Mouse (Mus musculus): ENCODE data around the gene Rars. TPM values are rescaled to one million over a fixed set of nuclear protein-coding genes. Genes with fewer than 3 reads are reported as not detected.
"Not testable (repeated sequence)": the region's sequence is repeated elsewhere in the genome, so short reads cannot be mapped to it uniquely, and the experiment has no call there.

Rars gene
- polyA plus RNA-seq, 1 experiment from 2014 or later: 88.4 TPM

DNA sequence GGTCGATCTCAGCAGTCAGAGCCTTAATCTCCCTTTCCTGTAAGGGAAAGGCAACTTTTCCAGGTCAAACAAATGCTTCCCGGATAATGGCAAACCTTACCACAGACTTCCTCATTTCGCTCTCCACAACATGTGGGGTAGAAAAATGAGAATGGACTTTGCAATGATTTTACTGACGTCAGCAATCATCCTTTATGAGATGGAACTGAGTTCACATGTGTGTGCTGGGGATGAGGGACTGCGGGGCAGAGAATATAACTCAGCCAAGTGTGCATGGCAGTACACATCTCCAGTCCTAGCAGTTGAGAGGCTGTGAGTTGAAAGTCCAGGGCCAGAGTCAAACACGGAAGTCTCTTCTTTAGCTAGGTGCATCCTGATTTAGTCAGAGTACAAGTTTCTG, 1.0 kb downstream of the Rars start:
- peak overlapping the region; percentile 91 for H3K9ac ChIP-seq
- no peak for ATAC-seq (ENCODE audit: low FRiP score, low read depth)
- peak overlapping the region; percentile 72 for H3K4me2 ChIP-seq (replicated peaks)
- H3K27ac ChIP-seq: no peak overlapping the region
- no peaks in the 10 kb centered on the region for H3K27me3 ChIP-seq
- H3K9me3 ChIP-seq: no peaks in the 10 kb centered on the region
- H3K4me1 ChIP-seq: peaks cover 11% of the 10 kb centered on the region
- H3K36me3 ChIP-seq: peaks cover 38% of the 10 kb centered on the region
- WGBS: 87% methylated on average over 6 of the region's 6 CpGs
- H3K4me3 ChIP-seq: peak overlapping the region; percentile 90

DNA sequence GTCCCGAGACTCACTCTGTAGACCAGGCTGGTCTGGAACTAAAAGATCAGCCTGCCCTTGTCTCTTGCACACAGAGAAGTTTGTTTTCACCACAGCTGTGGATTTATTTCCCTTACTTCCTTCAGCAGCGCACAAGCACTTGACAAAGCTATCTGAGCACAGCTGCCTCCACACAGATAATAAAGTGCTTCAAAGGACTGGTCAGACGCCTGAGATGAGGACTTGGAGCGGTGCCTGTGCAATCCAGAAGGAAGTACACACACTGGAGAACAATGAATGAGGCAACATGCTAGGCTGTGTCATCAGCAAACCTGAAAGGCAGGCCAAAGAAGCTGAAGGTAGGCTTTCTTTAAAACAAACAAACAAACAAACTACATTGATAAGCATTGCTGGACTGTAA, 2.2 kb downstream of the Rars start:
- Histone ChIP-seq H3K27me3 (no peaks in the 10 kb centered on the region), H3K27ac (no peak overlapping the region), H3K4me2 (replicated peaks) (no peak overlapping the region), H3K36me3 (peaks cover 49% of the 10 kb centered on the region), H3K4me1 (peaks cover 11% of the 10 kb centered on the region), H3K9ac (no peak overlapping the region), H3K4me3 (no peak overlapping the region), H3K9me3 (no peaks in the 10 kb centered on the region)
- WGBS: 83% methylated on average over 4 of the region's 4 CpGs
- no peak for ATAC-seq (ENCODE audit: low FRiP score, low read depth)

- WGBS: 95% methylated on average over 6 of the region's 6 CpGs
- no peak overlapping the region for H3K9ac ChIP-seq
- H3K4me2 ChIP-seq (replicated peaks): no peak overlapping the region
- H3K9me3 ChIP-seq: no peaks in the 10 kb centered on the region
- no peaks in the 10 kb centered on the region for H3K27me3 ChIP-seq
- no peak overlapping the region for H3K27ac ChIP-seq
- ATAC-seq (ENCODE audit: low FRiP score, low read depth): no peak
- H3K4me3 ChIP-seq: no peak overlapping the region
- peaks cover 86% of the 10 kb centered on the region for H3K36me3 ChIP-seq
- peaks cover under 1% of the 10 kb centered on the region; the same call in 1 of the 2 replicates for H3K4me1 ChIP-seq
These were observed 6.6 kb downstream of the Rars start for GRCm38 (mm10) chr11:35827714-35828113.

DNA sequence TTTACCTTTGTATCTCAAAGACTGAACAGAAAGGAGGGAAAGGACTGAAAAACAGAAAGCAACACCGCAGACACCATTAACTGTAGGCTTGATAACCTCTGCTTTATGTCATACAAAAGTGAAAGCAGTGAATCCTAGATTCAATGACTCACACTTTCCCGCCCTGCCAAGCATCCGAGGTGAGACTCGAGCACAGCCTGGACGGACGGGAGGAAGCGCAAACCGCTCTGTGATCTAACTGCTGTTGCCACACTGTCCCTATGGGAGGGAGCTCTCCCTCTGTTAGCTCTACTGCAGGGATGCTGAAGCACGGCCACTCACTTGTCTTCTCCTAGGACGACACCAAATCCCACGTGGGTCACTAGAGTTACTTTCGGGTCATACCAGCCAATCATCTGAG, 18.0 kb downstream of the Rars start:
- 92% methylated on average over 12 of the region's 12 CpGs for WGBS
- Histone ChIP-seq H3K4me3 (no peak overlapping the region), H3K9ac (no peak overlapping the region), H3K36me3 (peaks cover 96% of the 10 kb centered on the region), H3K27me3 (no peaks in the 10 kb centered on the region), H3K27ac (no peak overlapping the region), H3K4me2 (replicated peaks) (no peak overlapping the region), H3K9me3 (no peaks in the 10 kb centered on the region), H3K4me1 (no peaks in the 10 kb centered on the region)
- no peak for ATAC-seq (ENCODE audit: low FRiP score, low read depth)

GRCm38 (mm10) chr11:35811458-35811857, 22.8 kb downstream of the Rars start:
- Histone ChIP-seq H3K27ac (no peak overlapping the region), H3K27me3 (no peaks in the 10 kb centered on the region), H3K4me1 (no peaks in the 10 kb centered on the region), H3K36me3 (peaks cover 98% of the 10 kb centered on the region), H3K4me2 (replicated peaks) (no peak overlapping the region), H3K4me3 (no peak overlapping the region), H3K9ac (no peak overlapping the region), H3K9me3 (no peaks in the 10 kb centered on the region)
- no peak for ATAC-seq (ENCODE audit: low FRiP score, low read depth)
- WGBS: 89% methylated on average over 10 of the region's 10 CpGs

DNA sequence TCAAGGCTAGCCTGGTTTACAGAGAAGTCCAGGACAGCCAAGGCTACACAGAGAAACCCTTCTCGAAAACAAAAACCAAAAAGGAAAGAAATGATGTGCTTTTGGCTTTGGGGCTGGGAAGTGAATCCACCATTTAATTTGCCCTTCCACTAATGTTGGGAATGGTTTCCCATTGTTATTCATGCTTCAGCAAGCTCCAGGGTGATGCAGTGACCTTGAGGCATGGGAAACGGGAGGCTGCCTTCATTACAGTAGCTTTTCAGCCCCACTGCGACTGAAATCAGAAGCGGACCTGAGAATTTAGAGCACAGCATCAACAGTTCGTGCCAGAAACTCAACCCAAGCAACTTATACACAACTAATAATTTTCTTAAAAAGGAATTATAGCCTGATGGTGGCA, 33.0 kb downstream of the Rars start:
- H3K9me3 ChIP-seq: no peaks in the 10 kb centered on the region
- ATAC-seq (ENCODE audit: low FRiP score, low read depth): no peak
- WGBS: 75% methylated on average over 5 of the region's 5 CpGs

GRCm38 (mm10) chr11:35798874-35799273, 35.4 kb downstream of the Rars start, which contains the start of gene Fbll1:
Gene Fbll1, minus strand, starts transcription at chr11:35798884.
- H3K27me3 ChIP-seq: peaks cover 69% of the 10 kb centered on the region
- WGBS: 18% methylated on average over 11 of the region's 11 CpGs
- ATAC-seq (ENCODE audit: low FRiP score, low read depth): peak; percentile 59; the same call in 1 of the 2 replicates

More for the DNA sequence above, 33.0 kb downstream of the Rars start:
- Histone ChIP-seq H3K27me3 (peaks cover 44% of the 10 kb centered on the region), H3K27ac (no peak overlapping the region), H3K36me3 (no peaks in the 10 kb centered on the region), H3K4me3 (no peak overlapping the region), H3K4me1 (peaks cover 13% of the 10 kb centered on the region), H3K4me2 (replicated peaks) (no peak overlapping the region), H3K9ac (no peak overlapping the region)

DNA sequence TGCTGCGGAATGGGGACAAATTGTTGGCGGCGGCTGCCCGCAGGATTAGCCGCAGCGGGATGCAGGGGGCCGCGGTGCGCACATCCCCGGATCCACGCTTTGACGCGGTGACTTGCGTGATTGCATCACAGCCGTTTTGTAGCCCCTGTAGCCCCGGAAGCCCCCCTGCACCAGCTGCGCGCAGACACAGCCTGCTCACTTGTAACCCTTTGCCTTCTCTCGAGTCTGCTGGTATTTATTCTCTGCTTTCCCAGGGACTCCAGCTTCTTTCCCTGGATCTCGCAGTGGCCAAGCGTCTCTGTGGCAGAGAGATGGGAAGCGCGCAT, 35.8 kb downstream of the Rars start:
- Histone ChIP-seq H3K4me2 (replicated peaks) (peak overlapping the region; percentile 68), H3K27me3 (peaks cover 73% of the 10 kb centered on the region), H3K4me3 (peak overlapping the region; percentile 43), H3K27ac (no peak overlapping the region), H3K4me1 (peaks cover 13% of the 10 kb centered on the region), H3K9ac (no peak overlapping the region), H3K36me3 (no peaks in the 10 kb centered on the region), H3K9me3 (no peaks in the 10 kb centered on the region)
- no peak for ATAC-seq (ENCODE audit: low FRiP score, low read depth)
- 4% methylated on average over 23 of the region's 23 CpGs for WGBS

More at GRCm38 (mm10) chr11:35798874-35799273, 35.4 kb downstream of the Rars start, which contains the start of gene Fbll1:
- Histone ChIP-seq H3K4me1 (peaks cover 13% of the 10 kb centered on the region), H3K4me3 (peak within 1 kb of the TSS; percentile 43), H3K36me3 (no peaks in the 10 kb centered on the region), H3K4me2 (replicated peaks) (peak within 1 kb of the TSS; percentile 68), H3K9me3 (no peaks in the 10 kb centered on the region), H3K27ac (no peak within 1 kb of the TSS), H3K9ac (no peak within 1 kb of the TSS)

GRCm38 (mm10) chr11:35797751-35798494, 36.4 kb downstream of the Rars start:
- Histone ChIP-seq H3K4me1 (peaks cover 13% of the 10 kb centered on the region), H3K4me3 (peak overlapping the region; percentile 43), H3K27ac (no peak overlapping the region), H3K9ac (no peak overlapping the region), H3K36me3 (no peaks in the 10 kb centered on the region), H3K4me2 (replicated peaks) (peak overlapping the region; percentile 68), H3K9me3 (no peaks in the 10 kb centered on the region), H3K27me3 (peaks cover 73% of the 10 kb centered on the region)
- no peak for ATAC-seq (ENCODE audit: low FRiP score, low read depth)
- whole genome bisulfite sequencing: 4% methylated on average over 69 of the region's 86 CpGs

- 81% methylated on average over 5 of the region's 5 CpGs for WGBS
- not testable (repeated sequence) for H3K4me2 ChIP-seq (replicated peaks); H3K4me1 ChIP-seq; H3K4me3 ChIP-seq; H3K9ac ChIP-seq; ATAC-seq (ENCODE audit: low FRiP score, low read depth); H3K27ac ChIP-seq; H3K9me3 ChIP-seq
- Histone ChIP-seq H3K36me3 (peaks cover 20% of the 10 kb centered on the region), H3K27me3 (peaks cover 44% of the 10 kb centered on the region)
These were observed 41.5 kb downstream of the Rars start for GRCm38 (mm10) chr11:35792800-35793199.

DNA sequence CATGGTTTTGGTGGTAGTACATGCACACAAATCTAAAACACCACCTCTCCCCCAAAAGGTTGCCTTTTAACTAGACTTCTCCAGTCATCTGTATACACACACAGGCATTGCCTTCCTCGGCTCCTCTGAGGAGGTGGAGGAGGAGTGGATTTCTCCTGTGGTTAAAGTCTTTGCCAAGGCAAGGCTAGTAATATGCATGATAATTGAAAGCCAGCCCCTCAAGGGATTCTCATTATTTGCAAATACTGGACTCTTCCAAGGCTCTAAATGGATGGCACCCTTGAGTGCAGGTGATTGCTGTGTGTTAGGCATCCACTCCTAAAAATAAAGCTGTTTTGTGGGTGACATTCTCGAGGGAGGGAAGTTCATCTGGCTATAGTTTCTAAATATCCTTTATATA, 45.9 kb downstream of the Rars start:
- Histone ChIP-seq H3K4me1 (no peaks in the 10 kb centered on the region), H3K9me3 (no peaks in the 10 kb centered on the region), H3K4me2 (replicated peaks) (no peak overlapping the region), H3K27ac (no peak overlapping the region), H3K9ac (no peak overlapping the region), H3K4me3 (no peak overlapping the region), H3K27me3 (no peaks in the 10 kb centered on the region), H3K36me3 (peaks cover 54% of the 10 kb centered on the region)
- 78% methylated on average over 2 of the region's 2 CpGs for WGBS
- no peak for ATAC-seq (ENCODE audit: low FRiP score, low read depth)

- Histone ChIP-seq H3K27me3 (no peaks in the 10 kb centered on the region), H3K9ac (no peak overlapping the region), H3K4me2 (replicated peaks) (no peak overlapping the region), H3K4me1 (no peaks in the 10 kb centered on the region), H3K9me3 (no peaks in the 10 kb centered on the region), H3K4me3 (no peak overlapping the region), H3K27ac (no peak overlapping the region), H3K36me3 (peaks cover 70% of the 10 kb centered on the region)
- no peak for ATAC-seq (ENCODE audit: low FRiP score, low read depth)
- 96% methylated on average over 4 of the region's 4 CpGs for WGBS
These were observed 49.8 kb downstream of the Rars start for GRCm38 (mm10) chr11:35784537-35784936.

DNA sequence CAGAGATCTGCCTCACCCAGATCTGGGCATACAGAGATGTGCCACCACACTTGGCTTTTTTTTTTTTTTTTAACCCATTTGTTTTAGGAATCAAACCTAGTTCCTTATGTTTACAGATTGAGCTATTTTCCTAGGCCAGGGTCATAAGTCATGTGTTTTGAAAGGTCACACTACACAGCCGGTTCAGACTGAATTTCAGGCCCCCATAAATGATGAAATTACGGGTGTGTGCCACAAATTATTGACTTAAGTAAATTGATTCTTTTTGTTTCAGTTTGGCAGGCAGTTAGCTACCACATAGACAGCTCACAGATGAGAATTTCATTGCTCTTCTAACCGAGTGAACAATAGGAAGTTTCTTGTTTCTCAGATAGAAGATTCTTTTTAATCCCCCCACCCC, 50.3 kb downstream of the Rars start:
- Histone ChIP-seq H3K27ac (no peak overlapping the region), H3K4me2 (replicated peaks) (no peak overlapping the region), H3K9me3 (no peaks in the 10 kb centered on the region), H3K27me3 (no peaks in the 10 kb centered on the region), H3K36me3 (peaks cover 73% of the 10 kb centered on the region), H3K9ac (no peak overlapping the region), H3K4me1 (no peaks in the 10 kb centered on the region), H3K4me3 (no peak overlapping the region)
- 90% methylated on average over 3 of the region's 3 CpGs for WGBS
- ATAC-seq (ENCODE audit: low FRiP score, low read depth): no peak

Measured in limb, embryonic 13.5 days (tissue).